Mouse (Mus musculus): ENCODE measurements at regions not wholly inside any gene's neighbourhood (a gene's known extent, or its start where the extent isn't known, plus 50 kb on each side); places are given as distances from the start of the nearest gene placed in this dataset.

- no peak for TF ChIP-seq CTCF (IDR thresholded peaks at IDR 0.05; ENCODE audit: borderline replicate concordance, insufficient read depth, low read depth, low read length)
- TF ChIP-seq POLR2A (IDR thresholded peaks at IDR 0.05; ENCODE audit: borderline replicate concordance, insufficient read depth, low read length) = no peak
Observed at GRCm38 (mm10) chr11:44348308-44348707, 51.6 kb upstream of the Il12b start.
